Mouse (Mus musculus): ENCODE results near the gene Grin2c. TPM values are rescaled to one million over a fixed set of nuclear protein-coding genes. Genes with fewer than 3 reads are reported as not detected.

Gene Grin2c
- polyA plus RNA-seq, 1 experiment from 2014 or later = 0.07 TPM

GRCm38 (mm10) chr11:115233526-115234290, 33.3 kb downstream of the Grin2c start:
- Histone ChIP-seq H3K4me1 (peaks cover 84% of the 10 kb centered on the region), H3K9me3 (no peaks in the 10 kb centered on the region), H3K36me3 (replicated peaks) (peaks cover under 1% of the 10 kb centered on the region; the same call in 1 of the 2 replicates), H3K4me3 (no peak overlapping the region), H3K27me3 (replicated peaks; ENCODE audit: low read depth, poor library complexity, severe bottlenecking) (peaks cover 61% of the 10 kb centered on the region), H3K27ac (replicated peaks) (peak overlapping the region; percentile 26; the same call in 1 of the 2 replicates)
- 59% methylated on average over 20 of the region's 20 CpGs for WGBS
- no peak for DNase-seq (ENCODE audit: low spot score)

DNA sequence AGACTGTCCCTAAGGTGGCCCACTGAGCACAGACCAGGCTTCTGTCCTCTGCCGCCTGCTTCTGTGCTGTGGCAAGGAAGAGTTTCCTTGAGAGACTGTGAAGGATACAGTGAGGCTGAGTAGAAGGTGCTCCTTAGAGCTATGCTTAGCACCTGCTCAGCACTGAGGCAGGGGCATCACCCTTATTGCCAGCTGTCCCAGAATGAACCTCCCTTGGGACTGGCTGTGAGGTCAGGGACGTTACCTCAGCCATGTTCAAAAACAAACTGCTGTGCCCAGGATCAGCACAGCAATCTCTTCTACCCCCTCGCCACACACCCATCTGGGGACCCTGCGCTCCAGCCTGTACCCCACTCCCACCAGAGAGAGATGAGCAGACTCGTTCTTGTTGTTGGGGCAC, 34.2 kb downstream of the Grin2c start:
- Histone ChIP-seq H3K27ac (replicated peaks) (no peak overlapping the region), H3K36me3 (replicated peaks) (peaks cover 4% of the 10 kb centered on the region; the same call in 1 of the 2 replicates), H3K4me3 (no peak overlapping the region), H3K27me3 (replicated peaks; ENCODE audit: low read depth, poor library complexity, severe bottlenecking) (peaks cover 69% of the 10 kb centered on the region), H3K4me1 (peaks cover 87% of the 10 kb centered on the region), H3K9me3 (no peaks in the 10 kb centered on the region)
- DNase-seq (ENCODE audit: low spot score) = no peak
- 75% methylated on average over 5 of the region's 5 CpGs for WGBS

GRCm38 (mm10) chr11:115231924-115232323, 35.1 kb downstream of the Grin2c start:
- Histone ChIP-seq H3K4me3 (no peak overlapping the region), H3K36me3 (replicated peaks) (peaks cover 4% of the 10 kb centered on the region; the same call in 1 of the 2 replicates), H3K4me1 (peaks cover 93% of the 10 kb centered on the region), H3K9me3 (no peaks in the 10 kb centered on the region), H3K27me3 (replicated peaks; ENCODE audit: low read depth, poor library complexity, severe bottlenecking) (peaks cover 72% of the 10 kb centered on the region), H3K27ac (replicated peaks) (0 out of 2 replicates have a peak overlapping the region, but pooled peaks have one; percentile 26)
- WGBS = 63% methylated on average over 9 of the region's 9 CpGs
- no peak for DNase-seq (ENCODE audit: low spot score)

DNA sequence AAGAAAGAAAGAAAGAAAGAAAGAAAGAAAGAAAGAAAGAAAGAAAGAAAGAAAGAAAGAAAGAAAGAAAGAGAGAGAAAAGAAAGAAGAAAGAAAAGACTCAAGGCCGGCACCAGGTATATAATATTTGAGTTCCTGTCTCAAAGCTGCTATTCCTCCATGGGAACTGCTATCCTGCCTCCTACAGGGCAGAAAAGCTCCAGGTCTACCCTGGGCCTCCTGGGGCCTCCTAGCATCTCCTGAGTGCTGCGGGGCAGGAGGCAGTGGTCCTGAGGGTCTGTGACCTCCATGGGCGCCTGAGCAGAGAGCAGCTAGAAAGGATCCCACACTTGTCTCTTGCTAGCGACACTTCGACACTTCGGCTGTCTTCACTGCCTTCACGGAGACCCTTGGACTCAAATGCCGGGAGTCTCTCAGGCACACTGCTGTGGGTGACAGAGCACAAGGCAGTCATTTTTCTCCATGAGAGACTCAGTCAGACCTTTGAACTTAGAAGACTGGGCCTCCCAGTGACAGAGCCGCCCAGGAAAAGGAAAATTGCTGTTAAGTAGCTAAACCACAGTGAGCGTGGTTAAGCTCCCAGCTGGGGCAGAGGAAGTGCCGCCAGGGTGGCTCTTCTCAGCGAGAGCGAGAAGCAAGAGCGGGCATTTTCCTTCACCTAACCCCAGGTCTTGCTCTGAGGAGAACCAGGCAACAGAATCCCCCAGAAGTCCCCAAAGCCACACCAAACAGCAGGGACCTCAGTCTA, 35.7 kb downstream of the Grin2c start:
- Histone ChIP-seq H3K4me3 (no peak overlapping the region), H3K4me1 (peaks cover 93% of the 10 kb centered on the region), H3K9me3 (no peaks in the 10 kb centered on the region), H3K27me3 (replicated peaks; ENCODE audit: low read depth, poor library complexity, severe bottlenecking) (peaks cover 69% of the 10 kb centered on the region), H3K36me3 (replicated peaks) (peaks cover 4% of the 10 kb centered on the region; the same call in 1 of the 2 replicates), H3K27ac (replicated peaks) (peak overlapping the region; percentile 26; the same call in 1 of the 2 replicates)
- WGBS = 44% methylated on average over 14 of the region's 14 CpGs
- DNase-seq (ENCODE audit: low spot score) = no peak

- Histone ChIP-seq H3K27me3 (replicated peaks; ENCODE audit: low read depth, poor library complexity, severe bottlenecking) (peaks cover 75% of the 10 kb centered on the region), H3K4me3 (no peak overlapping the region), H3K27ac (replicated peaks) (peak overlapping the region; percentile 24; the same call in 1 of the 2 replicates), H3K36me3 (replicated peaks) (peaks cover 4% of the 10 kb centered on the region; the same call in 1 of the 2 replicates), H3K4me1 (peaks cover 95% of the 10 kb centered on the region), H3K9me3 (no peaks in the 10 kb centered on the region)
- WGBS = 44% methylated on average over 15 of the region's 15 CpGs
- no peak for DNase-seq (ENCODE audit: low spot score)
Observed at GRCm38 (mm10) chr11:115229021-115229930, 37.8 kb downstream of the Grin2c start.

GRCm38 (mm10) chr11:115228430-115228829, 38.6 kb downstream of the Grin2c start:
- DNase-seq (ENCODE audit: low spot score) = no peak
- Histone ChIP-seq H3K4me1 (peaks cover 95% of the 10 kb centered on the region), H3K27ac (replicated peaks) (no peak overlapping the region), H3K9me3 (no peaks in the 10 kb centered on the region), H3K27me3 (replicated peaks; ENCODE audit: low read depth, poor library complexity, severe bottlenecking) (peaks cover 73% of the 10 kb centered on the region), H3K4me3 (no peak overlapping the region), H3K36me3 (replicated peaks) (peaks cover 4% of the 10 kb centered on the region; the same call in 1 of the 2 replicates)
- WGBS = 56% methylated on average over 7 of the region's 7 CpGs

DNA sequence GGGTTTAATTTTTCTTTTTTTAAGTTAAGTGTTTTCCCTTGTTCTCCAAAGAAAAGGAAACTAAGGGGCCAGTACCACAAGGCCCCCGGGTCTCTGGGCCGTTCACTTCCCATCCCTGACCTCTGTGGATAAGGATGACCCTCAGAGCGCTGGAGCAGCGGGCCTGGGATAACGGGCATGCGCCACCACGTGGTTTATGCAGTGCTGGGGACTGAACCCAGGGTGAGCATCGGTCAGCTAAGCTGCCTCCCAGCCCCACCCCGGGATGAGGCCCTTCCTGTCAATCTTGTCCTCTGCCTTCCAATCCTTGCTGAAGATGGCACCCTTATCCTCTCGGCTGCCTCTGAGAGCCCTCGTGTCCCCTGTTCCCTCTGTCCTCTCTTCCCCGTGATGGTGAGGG, 39.4 kb downstream of the Grin2c start:
- 18% methylated on average over 12 of the region's 12 CpGs for WGBS
- Histone ChIP-seq H3K4me3 (0 out of 2 replicates have a peak overlapping the region, but pooled peaks have one; percentile 5), H3K27me3 (replicated peaks; ENCODE audit: low read depth, poor library complexity, severe bottlenecking) (peaks cover 73% of the 10 kb centered on the region), H3K36me3 (replicated peaks) (peaks cover 4% of the 10 kb centered on the region; the same call in 1 of the 2 replicates), H3K27ac (replicated peaks) (no peak overlapping the region; the same call in 1 of the 2 replicates), H3K9me3 (no peaks in the 10 kb centered on the region), H3K4me1 (peaks cover 95% of the 10 kb centered on the region)
- no peak for DNase-seq (ENCODE audit: low spot score)

GRCm38 (mm10) chr11:115226811-115227491, 40.1 kb downstream of the Grin2c start:
- Histone ChIP-seq H3K27me3 (replicated peaks; ENCODE audit: low read depth, poor library complexity, severe bottlenecking) (peaks cover 74% of the 10 kb centered on the region), H3K9me3 (no peaks in the 10 kb centered on the region), H3K36me3 (replicated peaks) (peaks cover 4% of the 10 kb centered on the region; the same call in 1 of the 2 replicates), H3K4me3 (no peak overlapping the region), H3K27ac (replicated peaks) (peak overlapping the region; percentile 35; the same call in 1 of the 2 replicates), H3K4me1 (peaks cover 96% of the 10 kb centered on the region)
- WGBS = 38% methylated on average over 14 of the region's 14 CpGs
- no peak for DNase-seq (ENCODE audit: low spot score)

DNA sequence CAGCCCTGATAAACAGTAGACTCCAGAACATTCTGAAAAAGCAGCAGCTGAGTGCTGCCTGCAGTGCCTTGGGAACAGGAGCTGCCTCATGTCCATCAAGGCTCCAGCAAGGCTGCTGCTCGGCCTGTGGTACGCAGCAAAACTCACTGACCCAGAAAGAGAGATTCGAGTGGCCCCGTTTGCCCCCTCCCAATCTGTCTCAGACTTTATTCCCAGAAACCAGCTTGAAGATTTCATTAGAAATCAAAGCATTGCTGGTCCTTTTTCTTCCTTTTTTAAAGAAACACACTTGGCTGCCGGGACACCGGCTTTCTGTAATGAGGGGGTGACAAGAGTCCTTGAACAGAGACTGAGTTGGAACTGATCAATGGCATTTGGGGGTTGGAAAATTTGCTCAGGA, 41.7 kb downstream of the Grin2c start:
- peaks cover 4% of the 10 kb centered on the region; the same call in 1 of the 2 replicates for H3K36me3 ChIP-seq (replicated peaks)
- 65% methylated on average over 6 of the region's 6 CpGs for WGBS
- DNase-seq (ENCODE audit: low spot score) = no peak
- H3K4me1 ChIP-seq = peaks cover 90% of the 10 kb centered on the region
- H3K9me3 ChIP-seq = no peaks in the 10 kb centered on the region
- peak overlapping the region; percentile 32; the same call in 1 of the 2 replicates for H3K27ac ChIP-seq (replicated peaks)
- peaks cover 66% of the 10 kb centered on the region for H3K27me3 ChIP-seq (replicated peaks; ENCODE audit: low read depth, poor library complexity, severe bottlenecking)
- H3K4me3 ChIP-seq = no peak overlapping the region

DNA sequence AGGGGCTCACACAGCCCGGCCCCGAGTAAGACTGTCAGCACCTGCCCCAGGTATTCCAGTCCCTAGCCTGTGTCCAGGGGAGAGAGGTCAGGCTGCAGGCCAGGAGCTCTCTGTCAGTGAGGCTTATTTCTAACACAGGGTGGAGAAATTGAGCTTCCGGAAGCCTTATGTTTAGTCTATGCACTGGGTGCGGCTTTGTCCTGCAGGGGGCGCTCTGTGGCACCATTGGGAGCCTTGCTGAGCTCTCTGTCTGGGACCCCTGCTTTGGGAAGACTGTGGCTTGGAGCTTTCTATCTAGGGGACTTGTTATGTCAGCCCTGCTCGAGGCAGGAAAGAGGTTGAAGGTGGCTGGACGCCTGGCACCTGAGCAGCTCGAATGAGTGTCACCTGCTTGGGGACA, 42.2 kb downstream of the Grin2c start:
- 41% methylated on average over 8 of the region's 8 CpGs for WGBS
- peaks cover 87% of the 10 kb centered on the region for H3K4me1 ChIP-seq

DNA sequence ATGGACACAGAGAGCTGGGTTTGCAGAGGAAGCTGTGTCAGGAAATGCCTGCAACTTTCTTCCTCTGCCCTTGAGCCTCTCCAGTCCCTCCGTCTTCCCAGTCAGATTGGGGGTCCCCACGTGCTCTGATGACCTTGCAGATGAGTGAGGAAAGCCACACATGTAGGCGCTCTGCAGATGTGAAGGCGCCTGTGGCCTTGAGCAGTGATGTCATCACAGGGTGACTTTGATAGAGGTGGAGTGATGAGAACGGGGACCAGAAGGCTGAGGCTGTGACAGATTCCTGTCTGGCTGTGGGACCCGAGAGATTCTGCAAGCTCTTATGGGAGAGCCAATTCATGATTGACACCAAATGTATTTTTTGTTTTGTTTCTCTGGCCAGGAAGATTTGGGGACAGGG, 43.2 kb downstream of the Grin2c start:
- Histone ChIP-seq H3K27ac (replicated peaks) (peak overlapping the region; percentile 1; the same call in 1 of the 2 replicates), H3K36me3 (replicated peaks) (peaks cover 4% of the 10 kb centered on the region; the same call in 1 of the 2 replicates), H3K9me3 (no peaks in the 10 kb centered on the region), H3K4me1 (peaks cover 87% of the 10 kb centered on the region), H3K4me3 (no peak overlapping the region), H3K27me3 (replicated peaks; ENCODE audit: low read depth, poor library complexity, severe bottlenecking) (peaks cover 59% of the 10 kb centered on the region)
- DNase-seq (ENCODE audit: low spot score) = no peak
- 76% methylated on average over 6 of the region's 6 CpGs for WGBS

More for the DNA sequence above, 42.2 kb downstream of the Grin2c start:
- H3K9me3 ChIP-seq = no peaks in the 10 kb centered on the region
- peaks cover 62% of the 10 kb centered on the region for H3K27me3 ChIP-seq (replicated peaks; ENCODE audit: low read depth, poor library complexity, severe bottlenecking)
- peak; percentile 79 for DNase-seq (ENCODE audit: low spot score)
- peak overlapping the region; percentile 32; the same call in 1 of the 2 replicates for H3K27ac ChIP-seq (replicated peaks)
- no peak overlapping the region for H3K4me3 ChIP-seq
- H3K36me3 ChIP-seq (replicated peaks) = peaks cover 4% of the 10 kb centered on the region; the same call in 1 of the 2 replicates

All from embryonic facial prominence, embryonic 10.5 days (tissue).